Mouse (Mus musculus) brain, embryonic 14.5 days (tissue): ENCODE data around the gene Plcb1.

Source experiments
- CTCF ChIP-seq: fragments of 200-500 bp; IDR thresholded peaks from 2 replicates; pipeline ENCODE4 v1.5.1; 2012; ENCODE audit warnings: inconsistent platforms, mild to moderate bottlenecking, moderate library complexity, borderline replicate concordance; ENCODE audit not compliant: insufficient read depth, insufficient read length; ENCODE audit errors: extremely low read depth
- POLR2A ChIP-seq: fragments of 200-500 bp; IDR thresholded peaks from 2 replicates; pipeline ENCODE4 v1.6.1; 2012; ENCODE audit warnings: mild to moderate bottlenecking, inconsistent platforms, borderline replicate concordance; ENCODE audit not compliant: poor library complexity, insufficient read depth, insufficient read length, severe bottlenecking; ENCODE audit errors: extremely low read depth

GRCm38 (mm10) chr2:134911360-134911759, 125.5 kb downstream of the Plcb1 start:
- TF ChIP-seq POLR2A (no peak), CTCF (no peak)
